In the genomic region with DNA sequence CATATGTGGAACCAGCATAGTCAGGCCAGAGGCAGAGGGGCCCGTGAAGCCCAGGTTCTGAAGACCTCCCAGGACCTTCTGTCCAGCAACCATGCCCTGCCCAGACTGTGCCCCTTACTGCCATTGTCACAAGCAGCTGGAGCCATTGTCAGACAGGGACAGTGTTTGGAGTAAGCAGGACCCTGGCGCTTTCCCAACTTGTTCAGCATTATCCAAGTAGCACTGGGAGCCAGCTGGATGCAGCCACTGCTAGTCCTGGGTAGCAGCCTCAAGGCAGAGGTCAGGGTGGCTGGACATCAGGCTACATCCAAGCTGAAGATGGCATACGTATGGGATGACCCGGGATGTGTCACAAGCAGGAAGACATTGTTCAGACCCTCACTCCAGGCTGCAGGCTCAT, we compare ENCODE assay signal across 13 mouse cellular contexts.
A peak's percentile ranks its signal among the peaks of the same experiment; 100 is the strongest.
DNase-seq lines count a peak whose midpoint lies in the region.
"Had no signal": no experiment of that assay in that cellular context is flagged by ENCODE, and none has a peak within 500 bp of the region (broad histone marks: within the 10 kb centered on the region; RNA-seq: fewer than 3 reads in every experiment).

No protein-coding gene starts in this region.

- WGBS in heart, embryonic 10.5 days, result 86% methylated on average over 4 of the region's 4 CpGs

- H3K36me3 ChIP-seq in heart, embryonic 10.5 days, result no peaks in the 10 kb centered on the region
- H3K36me3 ChIP-seq: embryonic facial prominence, embryonic 12.5 days; heart, embryonic 13.5 days had no signal

- DNase-seq in gastrocnemius, postnatal 10 days, result peak; percentile 31
- DNase-seq in gastrocnemius, postnatal 14 days, result no peak
- peak; percentile 9 to 22 for DNase-seq in heart, postnatal 36 days
- no peak for DNase-seq in heart, embryonic 10.5 days (ENCODE audit: low spot score)
- peak; percentile 11 for DNase-seq in lung, postnatal 10 days
- no peak for DNase-seq in lung, postnatal 14 days
- DNase-seq: adrenal gland, postnatal 14 days; cerebellum, adult 11-12 months; cerebellum, postnatal 25 days; kidney, adult 8-10 months had no signal

- no peaks in the 10 kb centered on the region for H3K9me3 ChIP-seq in heart, embryonic 10.5 days
- H3K9me3 ChIP-seq: embryonic facial prominence, embryonic 12.5 days; forebrain, embryonic 15.5 days; heart, embryonic 13.5 days had no signal

- peaks cover 10% of the 10 kb centered on the region for H3K4me1 ChIP-seq in heart, embryonic 10.5 days
- H3K4me1 ChIP-seq: embryonic facial prominence, embryonic 12.5 days; forebrain, embryonic 15.5 days had no signal

- no peak overlapping the region for H3K4me3 ChIP-seq in heart, embryonic 10.5 days
- H3K4me3 ChIP-seq: embryonic facial prominence, embryonic 12.5 days; forebrain, embryonic 15.5 days; heart, embryonic 13.5 days had no signal

- intact Hi-C loops in gastrocnemius, postnatal 14 days (cut with DNase I; ENCODE audit: low total_unique reads), result no loop called here
- intact Hi-C loops in heart, postnatal 36 days (cut with DNase I), result no loop called here

- H3K27ac ChIP-seq in heart, embryonic 10.5 days, result no peak overlapping the region
- H3K27ac ChIP-seq: embryonic facial prominence, embryonic 12.5 days; forebrain, embryonic 15.5 days; heart, embryonic 13.5 days had no signal

- H3K27me3 ChIP-seq in heart, embryonic 10.5 days (ENCODE audit: insufficient read depth, poor library complexity, severe bottlenecking), result peaks cover 6% of the 10 kb centered on the region; the same call in 1 of the 2 replicates
- H3K27me3 ChIP-seq: embryonic facial prominence, embryonic 12.5 days; forebrain, embryonic 15.5 days had no signal

Comparison
In these comparisons a context has a peak if more than half of its experiments do, and no peak if none do; other contexts are left out.
1. DNase-seq: peak in gastrocnemius, postnatal 10 days (single experiment), heart, postnatal 36 days (2 of 2) and lung, postnatal 10 days (single experiment); none in gastrocnemius, postnatal 14 days (single experiment), heart, embryonic 10.5 days (single experiment) and lung, postnatal 14 days (single experiment).